Mouse (Mus musculus) lung, embryonic 14.5 days (tissue): ENCODE measurements around the gene Cables2. TPM values are rescaled to one million over a fixed set of nuclear protein-coding genes. Genes with fewer than 3 reads are reported as not detected.

ENCODE experiments used
- ATAC-seq: fragments of 200-750 bp; cut with Nextera tagmentation; 2 replicates; pipeline ENCODE4 v1.8.0; 2017; ENCODE audit warnings: mild to moderate bottlenecking, moderate TSS enrichment, moderate library complexity; ENCODE audit not compliant: insufficient read depth
- DNase-seq: peaks from one replicate; pipeline ENCODE4 v3.0.0-alpha.2; 2015
- H3K27ac ChIP-seq: fragments of 300-500 bp; sonication (generic); 2 replicates; pipeline ENCODE4 v1.5.1; 2014; ENCODE audit warnings: low read depth, mild to moderate bottlenecking, moderate library complexity
- H3K27me3 ChIP-seq: fragments of 300-500 bp; sonication (generic); 2 replicates; pipeline ENCODE4 v1.6.1; 2014; ENCODE audit warnings: low read length, control low read depth; ENCODE audit not compliant: insufficient read depth
- H3K36me3 ChIP-seq: fragments of 300-500 bp; sonication (generic); 2 replicates; pipeline ENCODE4 v1.6.1; 2014; ENCODE audit warnings: control low read depth; ENCODE audit not compliant: insufficient read depth
- H3K4me1 ChIP-seq: fragments of 300-500 bp; sonication (generic); 2 replicates; pipeline ENCODE4 v1.6.1; 2014; ENCODE audit warnings: antibody characterized with exemption, control low read depth; ENCODE audit not compliant: insufficient read depth
- H3K4me2 ChIP-seq: fragments of 300-500 bp; sonication (generic); 2 replicates; pipeline ENCODE4 v1.6.1; 2014; ENCODE audit warnings: mild to moderate bottlenecking
- H3K4me3 ChIP-seq: fragments of 300-500 bp; sonication (generic); 2 replicates; pipeline ENCODE4 v1.5.1; 2014; ENCODE audit warnings: low read depth, low read length
- H3K9ac ChIP-seq: fragments of 300-500 bp; sonication (generic); 2 replicates; pipeline ENCODE4 v1.6.1; 2014
- H3K9me3 ChIP-seq: fragments of 300-500 bp; sonication (generic); 2 replicates; pipeline ENCODE4 v1.6.1; 2016; ENCODE audit warnings: low read depth, low read length, control low read depth
- CTCF ChIP-seq: IDR thresholded peaks from 2 replicates; pipeline ENCODE4 v1.5.1; 2016; ENCODE audit warnings: antibody characterized with exemption, low read depth
- WGBS: fragments of 180-500 bp; shearing (Covaris S2); extraction: QIAGEN DNeasy Blood & Tissue Kit; methylation state at CpG from one replicate; pipeline ENCODE4 v1.1.7; 2014; 5-methylcytosine and 5-hydroxymethylcytosine counted together
- microRNA-seq: library from miRNA; unstranded; fragments of <30 nt; microRNA quantifications from one replicate; pipeline ENCODE4, GENCODE M21; 2016; ENCODE audit warnings: borderline number of aligned reads
- polyA plus RNA-seq: library from polyadenylated mRNA; unstranded; fragments of >200 nt; fragmentation: Nextera tagmentation; extraction: Ambion mirVana; gene quantifications from 2 replicates; pipeline ENCODE4 v1.2.1, GENCODE M21; 2014

Cables2 gene
- polyA plus RNA-seq, 1 experiment from 2014 or later, result 25.6 TPM

GRCm38 (mm10) chr2:180215011-180215461 is 58.3 kb downstream of the Cables2 start:
- no peak for TF ChIP-seq CTCF
- peak overlapping the region; percentile 23; the same call in 1 of the 2 replicates for H3K4me2 ChIP-seq
- WGBS, result 18% methylated on average over 8 of the region's 8 CpGs
- no peak overlapping the region for H3K4me3 ChIP-seq
- peak; percentile 65 for DNase-seq
- peak overlapping the region; percentile 36 for H3K9ac ChIP-seq
- peak overlapping the region; percentile 81 for H3K27ac ChIP-seq
- no peaks in the 10 kb centered on the region; the same call in 1 of the 2 replicates for H3K36me3 ChIP-seq
- H3K9me3 ChIP-seq, result no peaks in the 10 kb centered on the region; the same call in 1 of the 2 replicates
- peaks cover 40% of the 10 kb centered on the region for H3K4me1 ChIP-seq
- peak; percentile 10; the same call in 1 of the 2 replicates for ATAC-seq
- H3K27me3 ChIP-seq, result no peaks in the 10 kb centered on the region

- no peak for DNase-seq
- no peaks in the 10 kb centered on the region; the same call in 1 of the 2 replicates for H3K36me3 ChIP-seq
- no peak for TF ChIP-seq CTCF
- H3K4me1 ChIP-seq, result peaks cover 37% of the 10 kb centered on the region
- H3K9me3 ChIP-seq, result no peaks in the 10 kb centered on the region; the same call in 1 of the 2 replicates
- no peak overlapping the region for H3K4me3 ChIP-seq
- peak overlapping the region; percentile 81 for H3K27ac ChIP-seq
- H3K9ac ChIP-seq, result peak overlapping the region; percentile 36
- 27% methylated on average over 4 of the region's 4 CpGs for WGBS
- H3K4me2 ChIP-seq, result peak overlapping the region; percentile 23; the same call in 1 of the 2 replicates
- ATAC-seq, result peak; percentile 29; the same call in 1 of the 2 replicates
- no peaks in the 10 kb centered on the region for H3K27me3 ChIP-seq
Measured at GRCm38 (mm10) chr2:180214352-180214978, 58.8 kb downstream of the Cables2 start.

- no peak overlapping the region for H3K4me3 ChIP-seq
- H3K4me2 ChIP-seq, result no peak overlapping the region
- DNase-seq (no peak), ATAC-seq (no peak)
- H3K4me1 ChIP-seq, result peaks cover 24% of the 10 kb centered on the region
- 84% methylated on average over 3 of the region's 3 CpGs for WGBS
- no peaks in the 10 kb centered on the region for H3K27me3 ChIP-seq
- no peaks in the 10 kb centered on the region; the same call in 1 of the 2 replicates for H3K9me3 ChIP-seq
- no peaks in the 10 kb centered on the region; the same call in 1 of the 2 replicates for H3K36me3 ChIP-seq
- no peak overlapping the region for H3K9ac ChIP-seq
- TF ChIP-seq CTCF, result 0 out of 2 replicates have a peak, but pooled peaks have one; percentile 16
- H3K27ac ChIP-seq, result no peak overlapping the region
Measured at GRCm38 (mm10) chr2:180212255-180212654, 61.0 kb downstream of the Cables2 start.

- Histone ChIP-seq H3K4me2 (no peak overlapping the region), H3K27me3 (no peaks in the 10 kb centered on the region), H3K4me3 (no peak overlapping the region), H3K36me3 (peaks cover 18% of the 10 kb centered on the region), H3K9ac (no peak overlapping the region), H3K4me1 (no peaks in the 10 kb centered on the region), H3K9me3 (no peaks in the 10 kb centered on the region; the same call in 1 of the 2 replicates), H3K27ac (no peak overlapping the region)
- ATAC-seq (no peak), DNase-seq (no peak)
- TF ChIP-seq CTCF, result peak; percentile 9; the same call in 1 of the 2 replicates
- WGBS, result 78% methylated on average over 1 of the region's 1 CpGs
Measured at GRCm38 (mm10) chr2:180208976-180209375, 64.3 kb downstream of the Cables2 start.

Small RNAs within 50 kb of the gene (microRNA-seq; reads per million reads assigned to microRNA genes)
- gene Mir3091, result 2.4 reads per million, percentile 2 among the genes with 10 or more reads in this experiment

Other genes starting within 250 kb of the Cables2 start
- gene Lsm14b, start 248.5 kb downstream of the Cables2 start, polyA plus RNA-seq, result 6.5 and 6.8 TPM in 2 replicates
- 548 and 630 TPM in 2 replicates for gene Psma7, start 231.1 kb downstream of the Cables2 start, polyA plus RNA-seq
- gene Ss18l1, start 231.0 kb downstream of the Cables2 start, polyA plus RNA-seq, result 4.7 and 5.6 TPM in 2 replicates
- gene Mtg2, start 202.9 kb downstream of the Cables2 start, polyA plus RNA-seq, result 23.4 and 25.3 TPM in 2 replicates
- not detected in 2 replicates for gene Hrh3, start 169.0 kb downstream of the Cables2 start, polyA plus RNA-seq
- gene Osbpl2, start 154.2 kb downstream of the Cables2 start, polyA plus RNA-seq, result 30.9 and 31.1 TPM in 2 replicates
- gene Adrm1, start 102.0 kb downstream of the Cables2 start, polyA plus RNA-seq, result 160 and 163 TPM in 2 replicates
- gene Lama5, start 47.6 kb downstream of the Cables2 start, polyA plus RNA-seq, result 95.0 and 95.1 TPM in 2 replicates
- 630 and 724 TPM in 2 replicates for gene Rps21, start 16.1 kb downstream of the Cables2 start, polyA plus RNA-seq
- gene Rbbp8nl, start 16.4 kb upstream of the Cables2 start, polyA plus RNA-seq, result 1.9 and 2.3 TPM in 2 replicates
- 37.4 and 42.7 TPM in 2 replicates for gene Gata5, start 61.2 kb upstream of the Cables2 start, polyA plus RNA-seq
- gene Slco4a1, start 182.7 kb upstream of the Cables2 start, polyA plus RNA-seq, result 0.39 and 0.47 TPM in 2 replicates
- 2.6 and 3.0 TPM in 2 replicates for gene Ntsr1, start 226.5 kb upstream of the Cables2 start, polyA plus RNA-seq